Mouse (Mus musculus): ENCODE measurements around the gene Katna1. TPM values are rescaled to one million over a fixed set of nuclear protein-coding genes. Genes with fewer than 3 reads are reported as not detected.
A peak's percentile ranks its signal among the peaks of the same experiment; 100 is the strongest.

Katna1 gene
- polyA plus RNA-seq, 1 experiment from 2014 or later: 46.0 TPM

DNA sequence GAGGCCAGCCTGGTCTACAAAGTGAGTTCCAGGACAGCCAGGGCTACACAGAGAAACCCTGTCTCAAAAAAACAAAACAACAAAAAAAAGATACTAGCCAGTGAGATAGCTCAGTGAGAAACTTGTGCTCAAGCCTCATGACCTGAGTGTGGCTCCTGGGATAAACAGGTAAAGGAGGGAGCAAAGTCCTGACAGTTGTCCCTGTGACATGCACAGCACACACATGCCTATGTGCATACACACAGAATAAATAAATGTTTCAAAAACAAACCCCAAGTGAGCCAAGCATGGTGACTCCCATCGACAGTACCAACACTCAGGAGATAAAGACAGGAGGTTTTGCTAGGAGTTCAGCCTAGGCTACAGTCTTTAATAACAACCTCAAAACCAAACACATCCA, 47.0 kb downstream of the Katna1 start:
- Histone ChIP-seq H3K4me1 (replicated peaks; ENCODE audit: insufficient read depth, low read length) (no peaks in the 10 kb centered on the region), H3K36me3 (ENCODE audit: insufficient read depth, low read length) (peaks cover 68% of the 10 kb centered on the region)

DNA sequence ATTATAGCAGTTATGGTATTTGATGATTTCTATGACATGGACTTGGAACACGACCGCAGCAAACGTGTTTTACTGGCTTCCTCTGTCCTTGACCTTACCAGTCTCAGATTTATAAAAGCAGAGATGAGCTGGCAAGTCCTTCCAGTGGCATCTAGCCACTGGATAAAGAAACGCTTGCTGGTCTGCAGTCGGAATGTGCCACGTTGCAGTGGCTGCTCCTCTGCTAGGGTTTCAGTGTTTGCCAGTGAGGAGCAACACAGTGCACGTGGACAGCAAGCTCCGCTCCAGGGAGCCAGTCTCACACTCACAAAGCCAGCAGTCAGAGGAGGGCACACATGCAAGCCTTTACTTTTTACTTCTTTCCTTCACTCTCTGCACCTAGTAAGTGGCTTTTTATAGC, 49.6 kb downstream of the Katna1 start:
- Histone ChIP-seq H3K4me2 (ENCODE audit: low read length) (no peak overlapping the region), H3K27ac (no peak overlapping the region), H3K4me1 (replicated peaks; ENCODE audit: insufficient read depth, low read length) (no peaks in the 10 kb centered on the region), H3K4me3 (replicated peaks; ENCODE audit: low read depth, low read length) (no peak overlapping the region), H3K36me3 (ENCODE audit: insufficient read depth, low read length) (peaks cover 46% of the 10 kb centered on the region), H3K9me3 (replicated peaks; ENCODE audit: low read length) (no peaks in the 10 kb centered on the region), H3K27me3 (ENCODE audit: insufficient read depth, low read length) (no peaks in the 10 kb centered on the region), H3K9ac (ENCODE audit: low read depth, low read length) (no peak overlapping the region)
- 93% methylated on average over 8 of the region's 8 CpGs for WGBS
- no peak for TF ChIP-seq CTCF (IDR thresholded peaks at IDR 0.05; ENCODE audit: low read depth)
- no peak for ATAC-seq (replicated peaks; ENCODE audit: low FRiP score, low read depth)
- no peak for DNase-seq (ENCODE audit: low spot score)

More for the DNA sequence above, 47.0 kb downstream of the Katna1 start:
- Histone ChIP-seq H3K4me3 (replicated peaks; ENCODE audit: low read depth, low read length) (no peak overlapping the region), H3K9ac (ENCODE audit: low read depth, low read length) (no peak overlapping the region), H3K27me3 (ENCODE audit: insufficient read depth, low read length) (no peaks in the 10 kb centered on the region), H3K4me2 (ENCODE audit: low read length) (no peak overlapping the region), H3K27ac (no peak overlapping the region), H3K9me3 (replicated peaks; ENCODE audit: low read length) (no peaks in the 10 kb centered on the region)
- ATAC-seq (replicated peaks; ENCODE audit: low FRiP score, low read depth): no peak
- no peak for TF ChIP-seq CTCF (IDR thresholded peaks at IDR 0.05; ENCODE audit: low read depth)
- WGBS: 97% methylated on average over 1 of the region's 1 CpGs
- no peak for DNase-seq (ENCODE audit: low spot score)

DNA sequence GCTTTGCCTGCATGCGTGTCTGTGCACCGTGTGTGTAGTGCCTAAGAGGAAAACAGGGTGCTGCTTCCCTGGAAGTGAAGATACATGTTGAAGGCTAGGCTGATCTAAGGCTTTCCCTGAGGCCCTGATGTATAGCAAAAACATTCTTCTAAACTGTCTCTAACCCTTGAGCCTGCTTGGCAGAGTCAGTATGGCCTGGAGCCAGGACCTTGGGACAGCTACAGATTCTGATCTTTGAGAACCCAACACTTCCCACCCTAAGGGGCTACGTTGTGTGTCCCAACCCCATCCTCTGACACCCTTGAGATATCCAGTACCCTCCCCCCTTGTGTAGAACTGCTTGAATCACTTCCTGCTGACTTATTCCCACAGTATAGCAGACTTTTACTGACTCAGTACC, 52.6 kb downstream of the Katna1 start:
- Histone ChIP-seq H3K36me3 (ENCODE audit: insufficient read depth, low read length) (peaks cover 22% of the 10 kb centered on the region), H3K4me2 (ENCODE audit: low read length) (no peak overlapping the region), H3K4me1 (replicated peaks; ENCODE audit: insufficient read depth, low read length) (no peaks in the 10 kb centered on the region), H3K27me3 (ENCODE audit: insufficient read depth, low read length) (no peaks in the 10 kb centered on the region), H3K9ac (ENCODE audit: low read depth, low read length) (no peak overlapping the region), H3K9me3 (replicated peaks; ENCODE audit: low read length) (no peaks in the 10 kb centered on the region), H3K27ac (no peak overlapping the region), H3K4me3 (replicated peaks; ENCODE audit: low read depth, low read length) (no peak overlapping the region)
- ATAC-seq (replicated peaks; ENCODE audit: low FRiP score, low read depth) (no peak), DNase-seq (ENCODE audit: low spot score) (no peak)
- no peak for TF ChIP-seq CTCF (IDR thresholded peaks at IDR 0.05; ENCODE audit: low read depth)
- whole genome bisulfite sequencing: 90% methylated on average over 3 of the region's 3 CpGs

DNA sequence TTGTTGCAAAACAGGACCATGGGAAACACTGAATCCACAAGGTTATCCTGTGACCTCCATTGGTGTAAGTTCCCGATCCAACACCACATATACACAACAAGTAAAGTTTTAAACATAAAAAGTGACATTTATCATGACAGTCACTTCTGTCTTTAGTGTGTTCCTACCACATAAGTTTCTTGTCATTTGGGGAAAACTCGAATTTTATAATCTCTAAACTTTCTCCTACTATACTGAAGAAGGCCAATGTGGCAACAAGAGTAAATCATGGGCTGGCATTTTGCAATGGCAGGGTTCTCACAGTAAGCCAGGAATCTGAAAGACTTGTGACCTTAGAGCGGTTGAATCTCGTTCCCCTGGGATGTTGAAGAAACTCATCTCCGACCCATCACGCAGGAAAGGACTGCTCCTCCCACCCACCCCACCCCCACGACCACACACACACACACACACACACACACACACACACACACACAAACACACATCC, 54.0 kb downstream of the Katna1 start:
- Histone ChIP-seq H3K36me3 (ENCODE audit: insufficient read depth, low read length) (peaks cover 12% of the 10 kb centered on the region; the same call in 1 of the 2 replicates), H3K4me3 (replicated peaks; ENCODE audit: low read depth, low read length) (peak overlapping the region; percentile 99), H3K9ac (ENCODE audit: low read depth, low read length) (peak overlapping the region; percentile 89), H3K4me1 (replicated peaks; ENCODE audit: insufficient read depth, low read length) (no peaks in the 10 kb centered on the region), H3K9me3 (replicated peaks; ENCODE audit: low read length) (no peaks in the 10 kb centered on the region), H3K27ac (peak overlapping the region; percentile 92; the same call in 1 of the 2 replicates), H3K4me2 (ENCODE audit: low read length) (peak overlapping the region; percentile 77), H3K27me3 (ENCODE audit: insufficient read depth, low read length) (no peaks in the 10 kb centered on the region)
- ATAC-seq (replicated peaks; ENCODE audit: low FRiP score, low read depth) (no peak), DNase-seq (ENCODE audit: low spot score) (peak; percentile 10)
- WGBS: 14% methylated on average over 7 of the region's 7 CpGs
- no peak for TF ChIP-seq CTCF (IDR thresholded peaks at IDR 0.05; ENCODE audit: low read depth)

DNA sequence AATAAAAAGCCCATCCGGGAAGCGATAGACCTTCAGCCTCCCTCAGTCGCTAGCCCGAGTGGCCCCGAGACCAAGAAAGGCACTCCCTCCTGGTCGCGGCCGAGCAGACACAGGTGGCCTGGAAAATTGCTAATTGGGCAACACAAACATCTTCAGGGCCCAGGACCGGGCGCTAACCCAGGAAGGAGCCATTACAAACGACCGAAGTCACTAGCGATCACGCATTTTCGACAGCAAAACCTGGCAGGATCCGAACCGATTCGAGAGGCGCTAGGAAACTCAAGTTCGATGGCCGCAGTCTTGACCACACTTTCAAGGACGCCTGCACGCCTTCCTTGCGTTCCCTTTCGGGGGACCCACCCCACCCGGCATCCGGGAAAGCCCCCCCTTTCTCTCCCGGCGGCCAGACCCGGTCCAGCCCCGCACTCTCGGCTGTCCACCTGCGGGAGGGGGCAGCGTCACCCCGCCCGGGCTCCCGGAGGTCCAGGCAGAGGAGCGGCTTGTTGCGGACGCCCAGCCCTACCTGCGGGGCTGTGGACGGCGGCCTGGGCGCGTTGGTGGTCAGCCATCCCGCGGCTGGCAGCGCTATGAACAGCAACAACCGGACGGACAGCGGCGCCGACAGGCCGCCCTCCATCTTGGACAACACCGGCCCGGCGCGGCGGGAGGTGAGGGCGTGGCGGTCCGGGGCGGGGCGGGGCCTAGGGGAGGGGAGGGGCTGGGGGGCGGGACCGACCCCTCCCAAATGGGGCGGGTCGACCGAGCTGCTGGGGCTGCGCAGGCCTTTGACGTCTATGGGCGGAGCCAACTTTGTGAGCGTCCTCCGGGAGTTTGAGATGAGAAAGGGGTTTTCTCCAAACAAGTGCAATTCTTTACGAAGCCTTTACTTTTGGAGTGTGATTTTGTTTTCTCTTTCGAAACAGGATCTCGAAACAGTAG, 54.7 kb downstream of the Katna1 start:
- H3K27ac ChIP-seq: peak overlapping the region; percentile 92
- H3K9ac ChIP-seq (ENCODE audit: low read depth, low read length): peak overlapping the region; percentile 89
- H3K27me3 ChIP-seq (ENCODE audit: insufficient read depth, low read length): no peaks in the 10 kb centered on the region
- peak overlapping the region; percentile 77 for H3K4me2 ChIP-seq (ENCODE audit: low read length)
- peak; percentile 93 for ATAC-seq (replicated peaks; ENCODE audit: low FRiP score, low read depth)
- no peaks in the 10 kb centered on the region for H3K4me1 ChIP-seq (replicated peaks; ENCODE audit: insufficient read depth, low read length)
- H3K4me3 ChIP-seq (replicated peaks; ENCODE audit: low read depth, low read length): peak overlapping the region; percentile 99
- H3K9me3 ChIP-seq (replicated peaks; ENCODE audit: low read length): no peaks in the 10 kb centered on the region
- DNase-seq (ENCODE audit: low spot score): peak; percentile 92
- under 1% methylated on average over 66 of the region's 77 CpGs for WGBS
- TF ChIP-seq CTCF (IDR thresholded peaks at IDR 0.05; ENCODE audit: low read depth): no peak
- H3K36me3 ChIP-seq (ENCODE audit: insufficient read depth, low read length): 0 out of 2 replicates have a peak, but pooled peaks cover 5% of the 10 kb centered on the region

DNA sequence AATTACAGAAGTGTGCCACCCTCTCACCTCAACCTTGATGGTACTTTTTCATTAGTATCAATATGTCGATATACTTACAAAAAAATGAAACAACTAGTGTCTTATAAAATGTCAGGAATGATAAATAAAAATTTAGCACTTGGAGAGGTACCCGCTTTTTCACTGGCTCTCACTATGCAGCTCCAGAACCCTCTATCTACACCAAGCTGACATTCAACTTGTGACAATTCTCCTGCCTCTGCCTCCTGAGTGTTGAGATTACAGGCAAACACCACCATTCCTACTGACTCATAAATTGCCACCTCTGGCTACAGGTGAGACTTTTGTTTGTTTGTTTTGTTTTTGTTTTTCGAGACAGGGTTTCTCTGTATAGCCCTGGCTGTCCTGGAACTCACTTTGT, 55.4 kb downstream of the Katna1 start:
- DNase-seq (ENCODE audit: low spot score) (no peak), ATAC-seq (replicated peaks; ENCODE audit: low FRiP score, low read depth) (0 out of 2 replicates have a peak, but pooled peaks have one; percentile 2)
- H3K4me2 ChIP-seq (ENCODE audit: low read length): peak overlapping the region; percentile 77
- H3K4me3 ChIP-seq (replicated peaks; ENCODE audit: low read depth, low read length): peak overlapping the region; percentile 99
- WGBS: 51% methylated on average over 3 of the region's 3 CpGs
- no peaks in the 10 kb centered on the region for H3K27me3 ChIP-seq (ENCODE audit: insufficient read depth, low read length)
- 0 out of 2 replicates have a peak, but pooled peaks cover 5% of the 10 kb centered on the region for H3K36me3 ChIP-seq (ENCODE audit: insufficient read depth, low read length)
- H3K4me1 ChIP-seq (replicated peaks; ENCODE audit: insufficient read depth, low read length): no peaks in the 10 kb centered on the region
- 0 out of 2 replicates have a peak overlapping the region, but pooled peaks have one; percentile 1 for H3K27ac ChIP-seq
- TF ChIP-seq CTCF (IDR thresholded peaks at IDR 0.05; ENCODE audit: low read depth): no peak
- H3K9ac ChIP-seq (ENCODE audit: low read depth, low read length): no peak overlapping the region
- H3K9me3 ChIP-seq (replicated peaks; ENCODE audit: low read length): no peaks in the 10 kb centered on the region

Data from kidney, postnatal 0 days (tissue).